Mouse (Mus musculus) thymus, postnatal 4 days (tissue): ENCODE results near the gene Vmac.

Experiments
- DNase-seq: peaks from one replicate; pipeline ENCODE4 v3.0.0; 2021

Vmac gene

DNA sequence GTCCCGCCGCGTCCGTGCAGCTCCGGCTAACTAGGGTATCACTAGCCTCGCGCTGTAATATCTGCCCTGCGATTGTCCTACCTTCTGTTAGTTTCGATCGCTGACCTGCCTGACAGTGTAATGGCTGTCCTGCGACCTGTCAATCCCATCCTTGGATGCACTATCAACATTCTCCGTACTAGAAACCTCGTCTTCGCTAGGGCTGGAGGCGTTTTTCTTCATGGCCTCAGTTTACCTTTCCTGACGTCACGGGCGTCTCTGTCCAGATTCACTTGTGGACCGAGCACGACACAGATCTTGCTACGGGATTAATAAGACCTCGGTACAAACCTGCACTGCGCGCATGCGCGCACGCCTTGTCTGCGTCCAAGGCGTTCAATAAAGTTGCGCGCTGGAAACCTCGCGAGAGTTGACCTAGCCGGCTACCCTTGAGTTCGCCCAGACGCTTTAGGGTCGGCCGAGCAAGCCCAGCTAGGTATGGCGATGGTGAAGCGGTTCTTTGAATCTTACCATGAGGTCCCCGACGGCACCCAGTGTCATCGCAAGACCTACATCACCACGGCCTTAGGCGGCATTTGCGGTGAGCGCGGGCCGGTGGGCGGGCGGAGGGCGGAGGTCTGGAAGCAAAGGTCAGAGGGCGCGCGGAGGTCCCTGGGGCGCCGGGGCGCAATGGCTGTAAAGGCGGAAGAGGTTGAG is at the start of gene Vmac, which contains the start of gene Ndufa11:
Gene Vmac (minus strand): TSS at position 660 of the 696 bp plus-strand sequence.
Gene Ndufa11 (plus strand): TSS at position 405 of the 696 bp plus-strand sequence.
- peak; percentile 96 for DNase-seq

DNA sequence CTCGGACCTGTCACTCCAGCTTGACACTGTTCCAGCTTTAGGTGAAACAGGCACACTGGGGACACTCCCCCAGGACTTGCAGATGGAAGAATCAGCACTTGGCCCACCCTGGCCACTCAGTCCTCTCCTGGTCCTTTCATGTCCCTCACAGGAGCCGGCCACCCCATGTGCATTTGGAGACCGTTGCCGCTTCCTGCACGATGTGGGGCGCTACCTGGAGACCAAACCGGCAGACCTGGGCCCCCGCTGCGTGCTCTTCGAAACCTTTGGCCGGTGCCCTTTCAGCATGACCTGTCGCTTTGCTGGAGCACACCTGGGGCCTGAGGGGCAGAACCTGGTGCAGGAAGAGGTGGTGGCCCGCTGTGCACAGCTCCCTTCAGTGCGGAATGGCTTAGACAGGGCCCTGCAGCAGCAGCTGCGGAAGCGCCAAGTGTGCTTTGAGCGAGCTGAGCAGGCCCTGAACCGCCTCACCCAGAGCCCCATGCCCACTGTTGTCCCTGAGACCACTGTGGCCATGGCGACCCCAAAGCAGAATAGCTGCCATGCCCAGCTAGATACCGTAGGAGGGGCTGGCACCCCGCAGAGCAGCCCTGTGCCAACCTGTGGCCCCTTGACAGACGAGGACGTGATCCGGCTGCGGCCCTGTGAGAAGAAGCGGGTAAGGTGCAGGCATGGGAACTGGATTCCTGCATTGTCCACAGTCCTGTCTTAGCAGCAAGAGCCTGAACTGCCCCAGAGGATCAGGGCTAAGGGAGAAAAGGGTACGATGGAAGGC is 49.0 kb upstream of the Vmac start:
- DNase-seq, result no peak

DNA sequence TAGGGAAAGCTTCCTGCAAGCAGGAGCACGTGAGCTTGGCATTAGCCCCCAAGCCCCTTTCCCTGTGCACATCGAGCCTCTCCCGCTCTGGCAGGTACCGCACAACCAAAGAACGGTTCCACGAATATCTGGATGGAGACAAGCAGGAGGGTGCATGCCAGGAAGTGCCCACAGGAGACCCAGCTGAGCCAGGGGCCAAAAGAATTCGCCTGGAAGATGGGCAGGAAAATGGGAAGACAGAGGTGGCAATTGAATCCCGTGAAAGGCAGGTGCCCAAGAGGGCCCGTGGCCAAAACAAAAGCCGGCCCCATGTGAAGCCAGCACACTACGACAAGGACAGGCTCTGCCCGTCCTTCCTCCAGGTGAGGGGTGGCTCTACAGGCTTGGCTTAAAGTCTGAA is 47.6 kb upstream of the Vmac start:
- no peak for DNase-seq

DNA sequence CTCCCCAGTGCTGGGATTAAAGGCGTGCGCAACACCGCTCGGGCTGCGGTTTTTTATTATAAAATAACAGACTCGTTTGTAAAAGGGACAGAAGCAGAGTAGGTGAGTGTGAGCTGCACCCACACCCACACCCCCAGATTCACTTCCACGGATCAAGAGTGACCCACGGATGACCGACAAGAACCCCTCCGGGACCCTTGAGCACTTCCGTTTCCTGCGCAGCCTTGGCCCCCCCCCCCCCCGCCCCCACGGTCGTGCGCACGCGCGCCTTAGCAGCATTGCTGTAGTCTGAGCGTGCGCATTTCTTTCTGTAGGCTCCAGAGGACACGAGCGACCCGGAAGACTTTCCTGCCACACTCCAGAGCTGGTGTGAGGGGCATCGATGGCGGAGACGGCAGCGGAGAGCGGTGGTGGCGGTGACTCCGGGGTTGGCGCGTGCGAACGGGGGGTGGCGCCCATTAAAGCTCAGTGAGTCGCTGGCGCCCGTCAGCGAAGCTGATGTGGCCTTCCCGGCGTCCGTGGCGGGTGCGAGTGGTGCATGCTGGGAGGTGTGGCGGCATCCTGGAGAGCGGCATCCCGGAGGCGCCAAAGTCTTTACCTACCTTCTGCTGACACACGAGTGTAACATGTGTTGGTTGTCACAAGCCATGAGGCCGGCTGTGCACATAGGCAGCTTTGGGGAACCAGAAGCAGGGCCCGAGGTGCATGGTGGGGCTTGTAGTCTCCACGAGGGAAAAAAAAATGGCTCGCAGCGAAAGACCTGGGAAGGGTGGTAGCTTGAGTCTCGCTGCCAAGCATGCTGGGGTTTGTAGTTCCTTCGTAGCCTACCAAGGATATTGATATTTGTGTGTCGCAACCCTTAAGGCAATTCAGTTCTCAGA is 46.9 kb upstream of the Vmac start, which contains the start of gene Dus3l:
Gene Dus3l (plus strand): TSS at position 284 of the 881 bp plus-strand sequence.
- peak; percentile 92 for DNase-seq

DNA sequence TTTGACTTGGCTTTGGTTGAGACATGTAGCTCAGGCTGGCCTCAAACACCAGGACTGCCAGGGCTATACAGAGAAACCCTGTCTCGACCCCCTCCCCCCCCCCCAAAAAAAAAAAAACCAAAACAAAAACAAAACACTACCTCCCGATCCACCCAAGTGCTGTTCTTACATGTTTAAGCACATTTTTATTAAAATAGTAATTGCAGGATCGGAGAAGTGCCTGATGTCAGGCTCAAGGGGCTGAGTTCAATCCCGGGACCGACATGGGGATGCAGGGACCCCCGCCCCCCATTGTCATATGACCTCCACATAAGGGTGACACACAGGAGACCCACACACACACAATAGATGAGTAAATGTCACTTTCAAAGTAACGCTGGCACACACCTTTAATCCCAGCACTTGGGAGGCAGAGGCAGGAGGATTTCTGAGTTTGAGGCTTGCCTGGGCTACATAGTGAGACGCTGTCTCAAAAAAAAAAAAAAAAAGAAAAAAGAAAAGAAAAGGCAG is 46.0 kb upstream of the Vmac start:
- DNase-seq, result no peak

DNA sequence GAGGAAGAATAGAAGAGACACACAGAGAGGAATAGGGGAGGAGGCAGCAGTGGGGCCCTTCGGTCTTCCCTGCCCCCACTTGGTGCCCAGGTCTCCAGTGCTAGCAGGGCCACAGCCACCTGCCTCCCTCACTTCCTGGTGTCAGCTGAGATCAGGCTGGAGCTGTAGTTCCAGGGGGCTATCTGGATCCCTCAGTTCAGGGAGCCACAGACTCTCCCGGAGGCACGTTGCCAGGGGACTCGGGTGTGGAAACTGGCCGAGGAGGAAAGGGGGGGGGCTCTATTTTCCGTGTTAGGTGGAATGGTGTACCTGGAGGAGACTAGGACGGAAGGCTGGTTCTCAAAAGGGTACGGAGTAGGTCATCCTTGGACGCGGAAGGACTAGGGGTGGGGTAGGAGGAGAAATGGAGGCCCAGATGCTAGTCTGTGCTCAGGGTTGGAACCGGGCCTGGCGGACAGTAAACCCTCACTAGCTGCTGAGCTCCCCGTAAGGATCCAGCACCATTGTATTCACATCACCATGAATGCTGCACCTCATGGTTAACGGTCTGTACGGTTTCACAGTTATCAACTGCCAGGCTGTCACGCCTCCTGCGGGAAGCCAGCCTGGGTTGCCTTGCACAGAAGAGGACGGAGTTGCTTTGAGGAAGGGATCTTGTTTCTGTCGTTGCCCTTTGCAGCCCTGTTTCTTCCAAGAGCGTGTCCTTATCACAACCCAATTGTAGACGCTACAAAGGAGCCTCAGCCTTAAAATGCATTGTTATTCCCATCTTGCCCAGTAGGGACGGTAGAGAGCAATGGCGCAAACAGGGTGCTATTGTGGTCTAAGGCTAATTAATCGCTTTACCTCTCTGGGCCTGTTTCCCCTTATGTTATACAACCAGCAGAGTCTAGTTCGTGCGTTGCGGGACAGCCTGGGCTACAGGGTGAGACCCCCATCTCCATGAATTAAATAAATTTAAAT is 45.2 kb upstream of the Vmac start:
- peak; percentile 68 for DNase-seq

DNA sequence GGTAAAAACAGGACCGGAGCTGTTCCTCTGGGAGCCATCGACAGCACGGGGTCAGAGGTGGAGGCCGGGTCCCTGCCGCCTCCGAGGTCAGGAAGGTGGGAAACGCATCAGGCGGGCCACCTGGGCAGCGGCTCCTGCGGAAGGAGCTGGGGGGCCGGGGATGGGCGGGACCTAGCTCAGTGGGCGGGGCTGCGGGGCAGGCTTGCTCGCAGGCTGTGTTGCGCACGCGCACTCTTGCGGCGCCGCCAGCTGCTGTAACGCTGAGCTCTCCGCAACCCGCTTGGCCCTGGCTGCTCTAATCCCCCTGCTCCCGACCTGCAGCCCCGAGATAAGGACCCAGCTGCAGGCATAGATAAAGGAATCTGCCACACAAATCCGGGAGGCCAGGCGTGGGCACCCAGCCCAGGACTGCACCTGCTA is 44.2 kb upstream of the Vmac start:
- peak; percentile 99 for DNase-seq

DNA sequence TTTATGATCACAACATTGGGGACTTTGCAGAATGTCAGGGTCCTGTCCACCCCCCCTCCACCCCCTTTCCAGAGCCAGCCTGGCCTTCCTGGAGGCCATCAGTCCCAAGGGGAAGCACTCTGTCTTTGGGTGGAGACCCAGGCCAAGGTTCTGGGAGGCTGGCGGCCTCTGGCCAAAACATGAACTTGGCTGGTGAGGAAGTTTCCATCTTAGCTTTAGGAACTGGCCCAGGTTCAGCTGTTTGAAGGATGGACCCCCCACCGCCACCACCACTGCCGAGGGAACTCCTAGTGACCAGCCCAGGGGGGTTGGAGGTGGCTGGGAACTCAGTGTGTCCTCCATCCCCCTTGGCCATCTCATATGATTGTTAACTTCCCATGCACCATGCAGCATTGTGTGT is 43.3 kb upstream of the Vmac start:
- DNase-seq, result no peak

DNA sequence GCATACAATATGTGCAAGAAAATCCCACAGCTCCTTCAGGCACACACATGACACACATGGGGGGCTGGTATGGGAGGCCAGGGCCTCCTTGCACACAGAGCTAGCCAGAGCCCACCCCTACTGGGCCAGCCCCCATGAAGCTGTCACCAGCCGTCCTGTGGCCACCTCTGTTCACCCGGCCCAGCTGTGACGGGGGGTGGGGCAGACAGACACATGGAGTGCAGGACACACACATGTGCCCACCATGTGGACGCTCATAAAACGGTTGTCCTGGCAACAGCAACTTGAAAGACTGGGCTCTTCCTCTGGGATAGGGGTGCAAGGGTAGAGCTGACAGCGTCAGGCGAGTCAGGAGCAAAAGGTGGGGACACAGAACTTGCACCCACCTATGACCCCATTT is 41.4 kb upstream of the Vmac start:
- DNase-seq, result no peak

DNA sequence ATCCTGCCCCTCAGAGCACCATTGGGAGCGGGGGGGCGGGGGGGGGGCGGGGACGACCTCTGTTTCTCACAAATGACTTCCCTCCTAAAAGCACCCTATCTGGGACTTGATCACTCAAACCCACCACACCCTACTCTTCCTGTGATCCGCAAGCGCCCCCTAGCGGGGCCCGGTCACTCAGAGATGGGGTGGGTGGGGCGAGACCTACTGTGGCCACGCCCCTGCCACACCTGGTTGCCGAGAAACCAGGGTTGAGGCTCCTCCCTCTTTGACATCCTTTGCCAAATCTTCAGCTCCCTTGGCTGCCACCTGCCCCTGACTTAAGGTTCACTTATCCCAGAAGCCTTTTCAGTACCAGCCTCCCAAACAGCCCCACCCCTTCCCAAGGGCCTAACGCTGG is 40.3 kb upstream of the Vmac start:
- DNase-seq, result peak; percentile 97

DNA sequence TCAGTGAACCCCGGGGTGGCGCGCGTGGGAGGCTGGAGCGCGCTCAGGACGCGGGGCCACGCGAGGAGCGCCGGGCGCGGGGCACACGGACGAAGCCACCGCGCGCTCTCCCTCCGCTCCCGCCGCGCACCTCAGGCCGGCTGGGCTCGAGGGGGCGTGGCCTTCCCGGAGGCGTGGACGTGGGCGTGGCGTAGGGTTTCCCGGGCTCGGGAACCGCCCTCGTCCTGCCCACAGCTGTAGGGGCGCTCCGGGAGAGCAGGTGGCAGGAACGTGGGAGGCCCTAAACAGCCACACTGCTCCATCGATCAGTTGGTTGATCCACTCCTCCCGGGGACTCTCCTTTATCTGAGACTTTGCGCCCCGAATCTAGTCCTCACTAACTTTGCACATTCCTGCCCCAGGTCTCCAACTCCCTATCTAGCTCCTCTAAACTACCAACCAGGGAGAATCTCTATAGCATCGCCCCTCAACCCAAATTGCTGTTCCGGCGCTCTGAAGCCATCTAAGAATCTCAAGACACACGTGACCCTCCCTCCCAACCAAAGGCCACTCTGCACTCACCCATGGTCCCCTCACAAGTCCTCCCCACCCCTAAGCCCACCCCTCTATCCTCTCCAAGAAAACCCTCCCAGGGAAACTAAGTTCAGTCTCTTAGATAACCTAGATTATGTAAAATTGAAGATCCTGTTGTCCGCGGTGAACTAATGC is 39.7 kb upstream of the Vmac start, which contains the start of gene Nrtn:
Gene Nrtn (minus strand): TSS at position 115 of the 708 bp plus-strand sequence.
- peak; percentile 86 for DNase-seq

DNA sequence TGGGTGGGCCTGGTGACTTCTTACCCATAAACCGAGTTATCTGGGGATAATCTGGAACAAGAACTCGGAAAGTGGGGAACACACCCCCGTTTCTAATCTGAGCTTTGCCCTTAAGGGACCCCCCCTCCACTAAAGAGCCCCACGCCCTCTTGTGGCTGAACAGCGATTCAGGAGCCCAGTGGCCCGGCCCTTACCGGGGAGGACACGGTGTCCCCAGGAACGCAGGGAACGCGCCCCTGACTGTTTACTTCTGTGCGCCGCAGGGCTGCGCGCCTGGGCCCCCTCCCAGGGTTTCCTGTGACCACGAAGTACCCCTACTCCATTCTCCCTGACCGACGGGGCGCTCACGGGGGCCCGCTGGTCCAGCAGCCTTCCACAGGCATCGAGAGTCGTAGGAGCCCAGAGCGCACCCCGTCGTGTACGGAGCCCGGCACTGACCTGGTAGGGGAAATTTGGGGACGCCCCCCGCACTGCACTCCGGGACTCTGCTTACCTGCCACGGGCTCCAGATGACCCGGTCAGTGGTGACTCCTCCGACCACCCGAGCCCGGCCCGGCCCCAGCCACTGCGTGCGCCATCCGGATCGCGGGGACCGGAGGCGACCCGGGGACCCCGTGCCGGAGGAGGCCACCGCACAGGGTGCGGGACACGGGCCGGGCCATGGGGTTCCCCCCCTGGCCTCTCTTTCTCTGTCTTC is 39.0 kb upstream of the Vmac start:
- peak; percentile 69 for DNase-seq

DNA sequence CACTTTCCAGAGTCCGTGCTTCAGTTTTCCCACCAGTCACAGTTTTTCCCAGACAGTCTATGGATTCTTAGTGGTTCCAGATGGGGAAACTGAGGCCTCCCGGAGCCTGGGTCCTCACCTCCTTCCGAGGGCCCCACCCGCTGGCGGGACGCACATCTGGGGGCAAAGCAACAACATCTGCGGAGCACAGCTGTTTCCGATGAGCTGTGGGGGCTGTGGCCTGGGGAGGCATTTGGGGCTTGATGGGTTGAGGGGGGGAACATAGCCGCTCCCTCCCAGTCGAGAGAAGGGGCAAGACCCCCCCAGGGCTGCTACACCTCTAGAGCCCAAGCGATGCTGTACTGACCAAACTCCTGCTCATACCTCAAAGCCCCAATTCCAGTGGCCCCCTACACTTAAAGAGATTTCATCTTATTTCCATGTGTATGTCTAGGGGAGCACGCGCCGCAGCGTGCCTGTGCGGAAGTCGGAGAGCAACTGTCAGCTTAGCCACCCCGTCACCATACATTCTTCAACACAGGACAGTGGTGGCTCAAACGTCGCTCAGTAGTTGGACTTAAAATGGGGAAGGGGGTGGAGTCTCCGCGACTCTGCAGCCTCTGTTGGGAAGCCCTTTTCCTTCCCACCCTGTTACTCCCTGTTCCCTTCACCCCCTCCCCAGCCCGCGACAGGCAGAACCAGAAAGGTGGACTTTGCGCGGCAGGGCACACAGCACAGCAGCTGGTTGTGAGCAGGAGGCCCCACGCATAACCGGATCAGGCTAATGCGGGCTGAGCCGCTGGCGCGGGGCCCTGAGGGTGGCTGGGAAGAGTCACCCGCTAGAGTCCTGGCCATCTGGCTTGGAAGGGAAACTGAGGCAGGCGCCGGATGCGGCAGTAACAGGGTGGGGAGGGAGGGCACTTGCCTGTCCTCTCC is 36.7 kb upstream of the Vmac start:
- peak; percentile 55 for DNase-seq

DNA sequence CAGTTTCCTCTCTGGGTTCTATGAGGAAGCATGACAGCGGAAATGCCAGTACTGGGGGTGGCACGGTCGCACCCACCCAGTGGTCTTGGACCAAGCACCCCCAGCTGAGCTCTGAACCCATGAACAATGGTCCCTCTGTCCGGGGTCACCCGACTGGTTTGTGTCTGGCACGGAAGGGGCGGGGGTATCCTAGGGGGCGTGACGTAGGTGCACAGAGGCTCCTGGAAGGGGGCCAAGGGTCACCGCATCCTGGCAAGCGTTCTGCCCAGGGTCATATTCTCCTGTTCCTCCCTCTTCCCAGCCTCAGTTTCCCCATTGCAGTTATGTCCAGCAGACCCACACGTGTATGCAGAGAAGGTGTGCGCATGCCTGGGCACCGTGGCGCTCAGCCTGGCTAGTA is 35.6 kb upstream of the Vmac start:
- no peak for DNase-seq

DNA sequence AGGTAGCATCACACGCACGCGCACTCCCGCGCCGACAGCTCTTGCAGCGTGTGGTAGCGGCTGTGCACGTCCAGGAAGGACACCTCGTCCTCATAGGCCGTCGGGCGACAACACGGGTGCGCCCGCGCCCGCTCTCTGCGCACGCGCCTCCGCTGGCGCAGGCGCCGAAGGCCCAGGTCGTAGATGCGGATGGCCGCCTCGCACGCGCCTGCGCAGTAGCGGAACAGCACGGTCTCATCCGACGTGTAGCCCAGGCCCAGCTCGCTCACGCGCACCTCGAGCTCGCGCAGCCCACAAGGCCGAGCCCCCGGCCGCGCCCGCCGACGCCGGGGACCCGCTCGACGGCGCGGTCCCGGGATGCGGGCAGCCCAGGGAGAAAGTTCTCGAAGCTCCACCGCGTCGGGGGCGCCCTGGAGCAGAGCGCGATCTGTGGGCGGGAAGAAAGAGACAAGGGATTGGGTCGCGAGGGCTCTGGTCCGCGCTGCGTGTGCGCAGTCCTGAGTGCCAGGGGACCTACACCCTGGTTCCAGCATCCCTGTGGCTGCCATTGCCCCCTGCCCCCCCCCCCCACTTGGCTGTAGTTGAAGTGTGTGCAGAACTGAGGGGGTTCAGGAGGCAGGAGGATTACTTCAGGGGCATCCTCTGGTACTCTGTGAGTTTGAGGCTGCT is 33.7 kb upstream of the Vmac start:
- peak; percentile 50 for DNase-seq

DNA sequence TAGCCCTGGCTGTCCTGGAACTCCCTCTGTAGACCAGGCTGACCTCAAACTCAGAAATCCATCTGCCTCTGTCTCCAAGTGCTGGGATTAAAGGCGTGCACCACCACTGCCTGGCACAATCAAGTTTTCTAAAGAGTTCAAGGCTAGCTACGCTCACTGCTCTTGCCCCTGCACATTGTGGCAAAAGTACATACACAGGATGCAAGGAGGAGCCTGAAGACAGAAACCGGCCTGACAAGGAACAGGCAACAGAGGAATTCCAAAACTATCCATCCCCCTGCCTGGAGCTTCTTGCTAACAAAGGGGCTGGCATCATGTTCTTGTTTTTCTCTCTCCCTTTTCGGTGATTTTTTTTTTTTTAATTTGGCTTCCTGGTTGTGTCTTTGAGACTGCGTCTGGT is 26.4 kb upstream of the Vmac start:
- DNase-seq, result no peak

DNA sequence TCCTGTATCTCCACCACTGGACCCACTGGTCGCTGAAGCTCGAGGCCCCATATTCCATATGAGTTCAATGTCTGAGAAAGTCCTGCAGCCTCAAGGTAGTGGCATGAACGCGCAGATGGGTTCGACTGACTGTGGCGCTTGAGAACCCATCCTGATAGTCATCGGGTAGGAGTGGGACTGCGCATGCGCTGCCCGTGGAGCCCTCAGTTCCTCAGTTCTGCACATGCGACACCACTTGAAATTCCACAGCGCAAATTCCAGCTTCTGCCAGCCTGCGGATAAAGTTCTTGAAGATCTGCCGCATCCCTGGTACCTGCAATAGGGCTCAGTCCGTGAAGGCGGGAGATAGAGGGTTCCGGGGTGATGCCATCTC is 23.0 kb upstream of the Vmac start:
- no peak for DNase-seq

DNA sequence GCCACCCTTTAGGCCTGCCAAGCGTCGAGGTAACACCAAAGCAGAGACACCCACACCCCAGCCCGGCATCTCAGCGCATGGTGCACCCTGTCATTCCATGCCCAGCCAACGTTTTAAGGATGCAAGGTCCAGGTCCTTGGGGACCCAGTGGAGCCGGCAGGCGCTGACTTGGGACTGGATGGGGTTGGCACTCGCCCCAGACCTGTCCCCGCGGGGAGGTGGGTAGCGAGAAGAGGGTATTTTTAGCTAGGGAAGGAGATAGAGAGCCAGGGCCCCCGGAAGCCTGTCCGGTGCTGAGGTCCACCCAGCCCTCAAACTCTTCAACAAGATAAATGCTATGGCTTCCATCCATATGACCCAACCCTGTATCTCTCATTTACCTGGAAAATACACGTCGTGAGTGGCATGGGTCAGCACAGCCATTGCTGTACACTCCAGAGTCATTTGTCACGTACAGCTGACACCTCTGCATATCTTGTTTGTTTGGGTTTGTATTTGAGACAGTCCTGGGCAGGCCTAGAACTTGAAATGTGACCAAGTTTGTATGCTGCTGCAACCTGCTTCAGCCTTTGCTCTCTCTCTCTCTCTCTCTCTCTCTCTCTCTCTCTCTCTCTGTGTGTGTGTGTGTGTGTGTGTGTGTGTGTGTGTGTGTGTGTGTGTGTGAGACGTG is 22.4 kb upstream of the Vmac start:
- DNase-seq, result no peak
